Mouse (Mus musculus) cerebellum, adult 9-10 months (tissue): ENCODE results near the gene Pfn1.

Experiments used
- DNase-seq: peaks from one replicate; pipeline ENCODE4 v3.0.0; 2022

Pfn1 gene

DNA sequence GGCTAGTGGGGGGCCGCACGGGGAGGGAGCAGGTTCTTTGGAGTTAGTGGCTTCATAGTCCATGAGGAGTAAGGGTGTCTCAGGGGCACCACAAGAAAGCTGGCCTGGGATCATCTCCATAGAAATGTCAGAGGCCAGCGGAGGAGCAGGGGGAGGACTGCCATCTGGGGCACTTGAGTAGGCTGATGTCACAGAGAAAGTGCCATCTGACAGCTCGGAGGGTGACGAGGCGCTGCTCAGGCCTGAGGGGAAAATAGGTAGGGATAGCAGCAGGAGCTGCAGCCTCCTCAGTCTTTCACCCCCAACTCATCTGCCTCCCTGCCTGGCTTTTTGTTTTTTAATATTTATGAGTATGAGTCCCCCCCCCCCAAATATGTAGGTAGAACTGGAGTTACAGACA, 19.6 kb upstream of the Pfn1 start:
- DNase-seq: peak; percentile 38

DNA sequence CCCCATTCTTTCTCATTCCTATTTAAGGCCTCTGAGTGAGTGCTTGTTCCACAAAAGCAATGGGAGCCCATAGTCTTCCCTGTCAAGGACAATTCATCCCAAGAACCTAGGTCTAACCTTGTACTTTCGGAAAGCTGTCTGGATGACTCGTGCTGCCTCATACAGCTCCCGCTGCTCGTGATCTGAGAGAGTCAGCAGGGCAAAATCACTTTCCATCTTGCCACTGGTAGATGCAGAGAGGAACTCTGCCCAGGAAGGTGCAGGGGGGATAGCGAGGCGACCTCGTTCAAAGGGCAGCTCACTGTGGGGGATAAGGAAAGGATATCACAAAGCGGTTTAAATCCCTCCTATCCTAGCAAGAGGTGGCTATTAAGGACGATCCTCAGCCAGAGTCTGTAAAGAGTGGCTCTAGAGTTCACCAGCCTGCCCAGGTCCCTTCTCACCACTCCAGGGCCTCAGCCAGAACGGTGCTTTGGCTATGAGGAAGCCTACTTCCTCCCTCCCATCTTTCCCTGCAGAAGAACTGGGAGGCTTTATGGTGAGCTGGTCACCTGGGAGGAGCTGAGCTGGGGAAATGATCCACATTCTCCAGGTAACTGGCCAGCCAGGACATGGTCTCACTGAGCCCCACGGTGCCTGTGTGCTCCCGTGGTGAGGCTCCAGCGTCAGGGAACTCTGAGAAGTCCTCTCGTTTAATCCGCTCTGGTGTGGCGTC, 17.0 kb upstream of the Pfn1 start:
- peak; percentile 43 for DNase-seq

DNA sequence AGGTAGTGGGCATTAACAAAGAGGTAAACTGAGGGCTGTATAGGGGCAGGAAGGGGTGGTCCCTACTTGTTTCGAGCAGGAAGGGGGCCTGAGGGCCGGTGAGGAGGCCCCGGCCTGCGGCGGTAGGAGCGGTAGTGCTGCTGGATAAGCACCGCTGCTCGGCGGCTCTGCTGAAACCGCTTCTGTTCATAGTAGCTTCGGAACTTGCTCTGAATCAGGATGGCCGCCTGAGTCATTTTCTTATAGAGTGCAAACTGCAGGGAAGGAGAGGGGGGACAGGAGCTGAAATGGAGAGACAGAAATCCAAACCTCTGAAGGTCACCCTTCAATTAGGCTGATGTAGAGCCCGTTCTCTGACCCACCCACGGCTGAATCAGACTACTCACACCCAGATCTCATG, 16.0 kb upstream of the Pfn1 start:
- DNase-seq: peak; percentile 54

DNA sequence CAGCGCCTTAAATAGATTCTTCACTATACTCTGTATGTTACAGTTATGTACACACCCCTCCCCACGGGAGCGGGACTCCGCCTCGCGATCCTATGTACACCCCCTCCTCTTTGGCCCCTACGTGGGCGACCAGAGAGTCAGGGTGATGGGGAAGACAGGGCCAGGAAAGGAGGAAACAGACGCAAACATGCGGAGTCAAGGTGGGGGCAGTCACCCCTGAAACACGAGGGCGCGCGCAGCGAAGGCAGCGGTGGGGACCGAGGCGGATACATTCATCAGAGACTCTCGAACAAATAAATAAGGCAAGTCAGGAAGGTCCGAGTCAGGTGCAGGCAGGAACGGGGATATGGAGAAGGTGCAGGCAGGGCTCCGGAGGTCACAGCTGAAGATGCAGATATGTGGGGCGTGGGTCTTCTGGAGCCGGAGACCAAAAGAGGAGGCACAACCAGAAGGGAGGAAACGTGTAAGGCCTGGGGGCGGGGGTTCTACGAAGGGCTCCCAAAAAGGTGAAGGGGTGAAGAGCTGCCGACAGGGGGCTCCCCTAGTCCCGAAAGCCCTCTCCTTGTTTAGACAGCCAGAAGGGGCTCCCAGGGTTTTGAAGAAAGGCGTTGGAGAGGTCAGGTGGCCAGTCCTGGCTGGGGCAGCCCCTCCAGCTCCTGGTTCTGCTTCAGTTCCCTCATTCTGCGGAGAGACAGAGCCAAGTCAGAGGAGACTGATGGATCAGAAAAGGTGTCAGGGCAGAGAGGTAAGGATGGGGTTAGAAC, 15.3 kb upstream of the Pfn1 start:
- DNase-seq: peak; percentile 87

DNA sequence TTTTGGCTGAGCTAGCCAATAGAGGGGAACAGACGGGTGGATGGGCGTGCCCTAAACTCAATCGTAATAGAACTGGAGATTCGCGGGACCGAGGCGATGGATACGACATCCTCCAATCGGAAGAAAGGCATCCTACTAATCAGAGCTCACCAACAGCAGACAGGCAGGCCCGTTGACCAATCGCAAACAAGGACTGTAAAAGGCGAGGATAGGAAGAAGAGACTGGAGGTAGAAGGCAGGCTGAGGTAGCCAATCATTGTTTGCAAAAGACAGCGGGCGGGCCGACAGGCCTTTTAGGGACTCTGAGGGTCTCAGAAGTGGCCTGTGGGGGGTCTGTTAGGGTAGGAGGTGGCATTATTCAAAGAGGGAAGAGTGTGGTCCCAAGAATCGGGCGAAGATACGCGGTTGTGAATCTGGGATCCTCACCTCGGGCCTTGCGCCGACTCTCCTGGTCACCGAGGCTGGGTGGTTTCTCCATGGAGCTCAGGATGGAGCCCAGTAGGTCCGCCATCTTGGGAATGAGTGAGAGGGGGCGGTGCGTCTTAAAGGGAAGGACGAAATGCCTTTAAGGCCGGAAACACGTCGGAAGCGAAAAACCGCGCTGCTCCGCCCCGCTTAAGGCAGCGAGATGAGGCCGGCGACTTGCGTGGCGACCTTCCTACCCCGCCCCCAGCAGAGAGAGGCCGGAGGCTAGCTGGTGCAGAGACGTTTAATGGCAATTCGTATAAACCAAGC, 14.5 kb upstream of the Pfn1 start, which contains the start of gene Spag7:
Spag7 (minus strand) TSS at position 646 of the 735 bp plus-strand sequence.
- peak; percentile 99 for DNase-seq

DNA sequence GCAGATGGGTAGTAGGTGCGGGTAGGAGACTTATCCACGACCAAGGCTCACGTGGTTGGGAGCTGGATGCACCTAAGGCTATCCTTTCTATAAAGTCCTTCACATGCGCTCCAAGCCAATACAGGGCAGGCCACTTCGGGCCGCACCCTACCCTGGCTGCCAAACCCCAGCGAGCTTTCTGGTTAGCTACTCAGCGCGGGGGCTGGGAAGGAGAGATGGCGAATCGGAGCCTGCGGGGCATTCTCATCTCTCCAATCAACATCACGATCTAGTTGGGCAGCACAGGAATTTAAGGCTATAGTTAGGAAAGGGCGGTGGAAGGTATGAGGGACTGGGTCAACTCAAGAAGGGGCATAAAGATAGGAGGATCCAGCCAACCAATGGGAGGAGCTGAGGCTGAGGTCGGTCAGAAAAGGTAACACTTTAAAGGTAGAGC, 13.9 kb upstream of the Pfn1 start:
- no peak for DNase-seq

DNA sequence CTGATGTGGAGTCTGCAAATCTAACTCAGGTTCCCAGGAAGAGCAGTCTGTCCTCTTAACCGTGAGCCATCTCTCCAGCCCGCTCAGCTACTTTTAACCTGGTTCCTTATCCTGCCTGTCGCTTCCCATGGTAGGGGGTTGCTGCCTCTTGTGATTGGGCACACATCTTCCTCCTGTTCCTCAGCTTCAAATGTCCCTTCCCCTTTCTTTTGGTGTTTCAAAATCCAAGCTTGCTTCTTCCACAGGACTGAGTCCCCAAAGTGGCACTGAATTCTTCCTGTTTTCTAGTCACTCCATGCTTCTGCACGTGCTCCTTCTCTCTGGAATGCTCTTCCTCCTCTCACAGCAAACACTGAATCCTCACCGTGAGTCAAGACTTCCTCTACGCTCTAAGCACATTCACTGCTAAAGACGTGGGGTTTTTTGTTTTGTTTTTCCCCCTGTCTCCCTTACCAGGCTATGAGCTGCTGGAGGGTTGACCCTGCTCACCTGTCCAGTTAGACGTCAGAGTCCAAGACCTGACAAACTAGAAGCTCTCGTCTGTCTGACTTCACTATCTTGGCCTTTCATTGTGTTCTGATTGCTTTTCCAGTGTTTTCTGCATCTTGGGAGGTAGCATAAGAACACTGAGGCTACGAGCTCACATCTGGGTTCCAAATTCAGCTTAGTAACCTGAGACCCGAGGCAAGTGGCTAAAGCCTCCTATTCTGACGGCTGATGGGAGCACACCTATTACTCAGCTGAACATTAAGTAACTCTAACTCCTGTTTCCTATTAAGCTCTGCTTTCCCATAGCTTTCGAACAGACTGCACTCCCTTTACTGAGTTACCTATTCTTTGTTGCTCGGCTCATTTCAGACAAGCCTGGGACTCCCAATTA, 13.1 kb upstream of the Pfn1 start:
- DNase-seq: peak; percentile 49

DNA sequence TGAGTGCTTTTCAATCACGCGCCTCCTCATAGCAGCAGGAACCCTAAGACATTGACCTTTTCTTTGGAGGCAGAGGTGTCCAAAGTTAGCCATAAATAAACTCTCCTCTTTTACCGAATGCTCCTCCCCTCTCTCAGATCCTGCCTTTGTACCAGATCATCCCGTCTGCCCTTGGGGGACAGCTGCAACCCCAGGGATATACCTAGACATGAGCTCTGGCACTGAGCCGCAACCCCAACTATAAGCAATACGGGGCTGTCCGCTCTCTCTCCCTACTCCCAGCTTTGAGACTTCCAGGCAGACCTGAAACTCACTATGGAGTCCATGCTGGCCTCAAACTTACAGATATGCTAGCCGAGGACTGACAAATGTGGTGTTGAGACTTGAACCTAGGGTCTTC, 12.2 kb upstream of the Pfn1 start:
- DNase-seq: peak; percentile 46

DNA sequence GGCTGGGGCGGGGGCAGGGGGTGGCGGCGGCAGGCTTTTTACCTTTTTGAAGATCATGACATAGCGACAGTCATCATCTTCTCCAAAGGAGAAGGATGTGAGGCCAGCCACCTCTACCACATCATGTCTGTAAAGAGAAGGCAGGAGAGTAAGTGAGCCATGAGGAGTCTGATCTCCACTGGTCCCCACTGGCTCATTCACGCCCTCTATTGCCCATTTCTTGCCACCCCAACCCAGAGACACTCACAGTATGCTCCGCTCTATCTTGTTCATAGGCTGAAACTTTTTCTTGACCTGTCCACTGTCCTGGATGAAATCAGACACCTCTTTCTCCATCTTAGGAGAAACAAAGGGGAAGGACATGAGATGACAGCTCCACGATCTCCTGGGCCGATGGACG, 10.3 kb upstream of the Pfn1 start:
- no peak for DNase-seq

DNA sequence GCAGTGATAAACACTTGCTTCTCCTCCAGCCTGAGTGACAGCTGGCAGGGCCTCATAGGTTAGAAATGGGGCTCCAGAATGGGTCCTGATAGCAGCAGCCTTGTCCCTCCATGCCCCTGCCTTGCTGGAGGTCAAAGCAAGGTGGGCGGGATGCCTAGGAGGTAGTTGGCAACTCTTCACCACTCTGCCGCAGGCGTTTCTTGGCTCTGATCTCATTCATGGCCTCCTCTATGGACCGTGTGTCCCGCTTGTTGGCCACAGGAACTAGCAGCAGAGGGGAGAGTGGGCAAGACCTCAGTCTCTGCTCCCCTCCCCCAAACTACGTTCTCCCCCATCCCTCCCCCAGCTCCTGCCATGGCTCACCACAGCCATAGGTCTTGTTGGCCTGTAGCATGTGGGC, 9.5 kb upstream of the Pfn1 start:
- DNase-seq: no peak

DNA sequence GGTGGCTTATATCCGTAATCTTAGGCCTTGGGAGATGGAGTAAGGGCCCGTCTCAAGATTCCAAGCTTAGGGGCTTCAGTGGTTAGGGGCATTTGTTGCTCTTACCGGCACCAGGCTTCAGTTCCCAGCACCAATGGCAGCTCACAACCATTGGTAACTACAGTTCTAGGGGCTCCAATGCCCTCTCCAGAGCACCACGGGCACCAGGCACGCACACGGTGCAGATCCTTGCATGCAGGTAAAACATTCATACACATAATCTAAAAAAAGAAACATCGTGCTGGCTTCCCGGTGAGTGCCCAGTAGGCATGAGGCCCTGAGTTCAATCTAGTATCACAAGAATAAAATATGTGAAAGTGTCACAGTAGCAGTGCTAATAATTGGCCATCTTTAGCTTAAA, 8.7 kb upstream of the Pfn1 start:
- no peak for DNase-seq

DNA sequence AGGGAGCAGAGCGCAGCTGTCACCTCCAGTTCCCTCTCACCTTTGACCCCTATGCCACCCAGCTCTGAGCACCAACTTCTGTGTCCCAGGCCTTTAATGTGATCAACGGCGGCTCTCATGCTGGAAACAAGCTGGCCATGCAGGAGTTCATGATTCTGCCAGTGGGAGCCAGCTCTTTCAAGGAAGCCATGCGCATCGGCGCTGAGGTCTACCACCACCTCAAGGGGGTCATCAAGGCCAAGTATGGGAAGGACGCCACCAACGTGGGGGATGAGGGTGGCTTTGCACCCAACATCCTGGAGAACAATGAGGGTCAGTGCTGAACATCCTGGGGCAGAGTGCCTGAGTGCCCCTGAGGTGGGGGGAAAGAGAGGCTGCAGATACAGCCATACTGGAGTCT, 6.1 kb upstream of the Pfn1 start:
- DNase-seq: no peak

DNA sequence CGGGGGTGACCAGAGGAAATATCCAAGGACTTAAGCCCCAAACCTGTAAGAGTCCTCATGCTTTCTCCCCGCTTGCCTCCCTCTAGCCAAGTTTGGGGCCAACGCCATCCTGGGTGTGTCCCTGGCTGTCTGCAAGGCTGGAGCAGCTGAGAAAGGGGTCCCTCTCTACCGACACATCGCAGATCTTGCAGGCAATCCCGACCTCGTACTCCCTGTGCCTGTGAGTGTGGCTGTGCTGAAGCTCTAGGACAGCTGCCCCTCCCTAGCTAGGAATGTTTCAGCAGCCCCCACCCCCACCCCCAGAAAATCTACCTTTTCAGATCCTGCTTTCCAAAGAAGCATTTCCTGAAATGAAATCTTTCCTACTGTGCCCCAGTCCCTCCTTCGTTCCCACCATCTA, 4.5 kb upstream of the Pfn1 start:
- DNase-seq: no peak

DNA sequence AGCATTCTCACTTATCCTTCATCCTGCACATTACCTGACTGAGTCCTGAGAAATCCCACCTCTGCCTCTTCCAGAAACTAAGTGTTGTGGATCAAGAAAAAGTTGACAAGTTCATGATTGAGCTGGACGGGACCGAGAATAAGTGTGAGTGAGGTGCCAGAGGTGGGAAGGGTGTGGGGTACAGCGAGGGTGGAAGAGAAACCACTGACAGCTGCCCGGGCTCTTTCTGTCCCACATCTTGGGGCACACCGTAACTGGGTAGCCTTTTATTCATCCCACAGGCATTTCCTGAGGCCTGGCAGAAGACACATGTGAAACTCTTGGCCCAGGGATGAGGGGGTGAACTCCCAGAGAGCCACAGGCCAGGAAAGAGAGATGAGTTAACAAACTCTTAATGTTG, 4.1 kb upstream of the Pfn1 start:
- DNase-seq: no peak

DNA sequence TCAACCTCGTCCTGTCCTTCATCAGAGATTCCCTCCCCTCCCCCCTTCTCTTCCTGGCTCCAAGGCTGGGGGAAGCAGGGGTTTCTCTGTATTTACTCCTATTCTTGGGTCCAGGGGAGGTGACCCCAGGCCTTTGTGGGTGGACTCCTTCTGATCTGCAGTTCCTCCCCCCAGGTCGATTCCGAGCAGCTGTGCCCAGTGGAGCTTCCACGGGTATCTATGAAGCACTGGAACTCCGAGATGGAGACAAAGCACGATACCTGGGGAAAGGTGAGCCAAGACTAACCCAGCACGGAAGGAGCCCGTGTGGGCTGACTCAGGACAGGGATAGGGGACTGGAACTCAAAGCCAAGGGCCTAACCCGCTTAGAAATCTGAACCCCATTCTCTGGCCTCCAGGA, 3.5 kb upstream of the Pfn1 start:
- DNase-seq: no peak

DNA sequence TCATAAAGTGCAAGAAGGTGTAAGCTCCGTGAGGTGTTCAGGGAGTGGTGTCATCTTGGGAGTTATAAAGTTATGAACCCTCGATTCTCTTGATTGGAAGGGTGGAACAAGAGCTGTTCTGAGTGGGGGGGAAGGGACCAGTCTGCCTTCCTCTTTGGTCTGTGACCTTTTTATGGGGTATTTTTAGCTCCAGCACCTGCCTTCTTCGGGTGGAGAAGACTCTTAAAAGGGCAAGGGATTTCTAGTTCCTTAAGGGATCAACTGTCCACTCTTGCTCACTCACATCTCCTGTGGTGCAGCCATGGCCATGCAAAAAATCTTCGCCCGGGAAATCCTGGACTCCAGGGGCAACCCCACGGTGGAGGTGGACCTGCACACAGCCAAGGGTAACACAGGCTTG, 3.1 kb upstream of the Pfn1 start:
- DNase-seq: no peak

DNA sequence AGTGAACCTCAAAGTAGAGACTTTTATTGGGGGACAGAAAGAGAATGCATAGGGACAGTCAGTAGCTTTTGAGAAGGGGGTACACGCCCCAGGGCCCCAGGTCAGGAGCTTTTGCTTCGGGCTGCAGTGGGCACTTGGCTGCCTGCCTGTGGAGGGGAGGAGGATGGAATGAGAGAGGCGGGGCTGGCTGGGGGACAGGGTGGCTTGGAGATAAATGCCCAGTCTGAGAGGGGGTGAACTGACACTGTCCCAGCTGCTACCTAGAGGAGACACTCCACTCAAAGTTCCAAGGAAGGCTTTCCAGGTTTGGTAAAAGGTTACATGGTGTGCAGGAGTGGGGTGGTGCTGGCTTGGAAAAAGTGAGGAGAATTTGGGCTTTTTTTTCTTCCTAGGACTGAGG, 2.5 kb upstream of the Pfn1 start, which contains the start of gene Eno3:
Eno3 (plus strand) TSS at position 239 of the 400 bp plus-strand sequence.
- no peak for DNase-seq

DNA sequence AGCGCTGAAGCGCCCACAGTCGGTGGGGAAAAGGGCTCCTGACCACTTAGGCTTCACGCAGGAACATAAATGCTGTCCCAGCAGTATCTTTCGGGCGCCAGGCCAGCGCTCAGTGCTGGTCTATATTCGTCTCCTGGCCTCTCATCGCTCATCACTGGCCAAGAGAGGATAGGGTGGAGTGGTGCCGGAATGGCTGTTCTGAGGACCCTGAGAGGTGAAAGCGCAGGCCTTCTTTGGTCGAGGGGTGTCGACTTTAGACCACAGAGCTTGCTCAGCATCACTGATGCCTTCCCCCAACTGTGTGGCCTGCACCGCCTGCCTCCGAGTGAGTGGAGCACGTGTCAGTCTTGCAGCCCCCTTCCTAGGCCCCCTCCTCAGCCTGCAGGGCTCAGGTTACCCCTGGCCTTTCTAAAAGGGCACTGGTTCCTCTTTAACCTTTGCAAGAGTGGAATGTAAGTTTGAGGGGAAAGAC, 2.0 kb upstream of the Pfn1 start:
- peak; percentile 71 for DNase-seq

DNA sequence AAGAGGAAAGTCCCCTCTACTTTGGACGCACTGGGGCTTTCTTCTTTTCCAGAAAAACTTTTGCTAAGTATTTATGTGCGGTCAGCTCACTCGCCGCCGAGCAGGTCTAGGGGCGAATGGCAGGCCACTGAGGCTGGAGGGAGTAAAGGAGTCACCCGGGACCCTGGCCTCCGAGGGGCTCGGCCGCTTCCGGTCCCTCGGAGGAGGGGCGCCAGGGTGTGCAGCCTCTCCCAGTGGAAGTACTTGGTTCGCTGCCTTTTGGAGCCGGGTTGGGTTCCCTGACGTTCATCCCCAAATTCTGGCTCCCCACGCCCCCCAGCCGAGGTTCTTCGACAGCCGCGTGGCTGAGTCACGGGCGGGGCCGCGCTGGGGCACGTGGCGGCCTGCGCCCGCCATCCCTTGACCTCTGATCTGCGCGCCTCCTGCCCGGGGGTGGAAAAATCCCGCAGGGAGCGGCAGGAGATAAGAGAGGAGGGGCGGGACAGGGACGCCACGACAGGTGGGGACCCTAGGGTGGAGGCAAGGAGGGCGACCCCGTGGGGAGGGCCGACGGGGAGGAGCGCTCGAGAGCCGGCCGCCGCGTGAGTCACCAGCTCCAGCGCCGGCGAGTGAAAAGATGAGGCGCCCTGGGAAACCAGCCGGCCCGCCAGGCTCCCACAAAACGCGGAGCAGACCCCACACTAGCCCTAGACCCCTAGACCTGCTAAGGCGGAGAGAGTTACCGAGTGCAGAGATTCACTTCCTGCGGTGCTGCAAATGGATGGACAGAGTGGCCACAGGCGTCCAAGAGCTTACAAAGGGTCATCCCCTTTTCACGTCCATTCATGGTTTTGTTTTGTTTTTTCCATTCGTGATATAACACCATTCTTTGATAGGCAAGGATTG, 1.4 kb upstream of the Pfn1 start:
- DNase-seq: peak; percentile 60

DNA sequence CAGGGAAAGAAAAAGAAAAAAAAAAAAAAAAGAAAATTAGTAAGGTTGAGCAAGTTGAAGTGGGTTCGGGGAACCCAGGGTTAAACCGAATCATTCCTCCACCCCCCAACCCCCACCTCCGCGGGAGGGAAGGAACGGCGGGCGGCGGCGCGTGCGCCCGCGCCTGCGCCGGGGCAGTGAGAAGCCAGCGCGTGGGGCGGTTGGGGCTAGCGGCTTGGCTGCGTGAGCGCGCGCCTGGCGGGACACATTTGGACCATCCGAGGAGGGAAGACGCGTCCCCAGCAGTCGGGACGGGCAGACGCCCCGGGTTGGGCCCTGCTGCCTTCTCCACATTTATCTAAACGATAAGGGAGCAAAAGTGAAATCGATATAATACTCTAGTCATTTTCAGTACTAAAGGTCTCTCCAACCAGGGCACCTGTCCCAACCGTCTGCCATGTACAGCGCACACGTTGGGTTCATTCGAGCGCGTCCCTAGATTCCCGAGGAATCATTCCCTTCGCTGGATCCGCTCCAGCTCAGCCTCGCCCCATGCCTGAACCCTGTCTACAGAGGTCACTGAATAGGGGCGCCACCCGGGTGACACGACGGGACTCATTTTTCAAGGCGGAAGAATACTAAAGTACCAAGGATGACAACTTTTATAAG, 603 bp upstream of the Pfn1 start:
- DNase-seq: peak; percentile 79
